Mouse (Mus musculus) forelimb bud, embryonic 11.5 days (tissue): ENCODE data around the gene Gdpgp1.

Experiments
- DNase-seq: peaks from one replicate; pipeline ENCODE4 v3.0.0-alpha.2; 2012; ENCODE audit warnings: low read depth, low spot score

The Gdpgp1 gene

DNA sequence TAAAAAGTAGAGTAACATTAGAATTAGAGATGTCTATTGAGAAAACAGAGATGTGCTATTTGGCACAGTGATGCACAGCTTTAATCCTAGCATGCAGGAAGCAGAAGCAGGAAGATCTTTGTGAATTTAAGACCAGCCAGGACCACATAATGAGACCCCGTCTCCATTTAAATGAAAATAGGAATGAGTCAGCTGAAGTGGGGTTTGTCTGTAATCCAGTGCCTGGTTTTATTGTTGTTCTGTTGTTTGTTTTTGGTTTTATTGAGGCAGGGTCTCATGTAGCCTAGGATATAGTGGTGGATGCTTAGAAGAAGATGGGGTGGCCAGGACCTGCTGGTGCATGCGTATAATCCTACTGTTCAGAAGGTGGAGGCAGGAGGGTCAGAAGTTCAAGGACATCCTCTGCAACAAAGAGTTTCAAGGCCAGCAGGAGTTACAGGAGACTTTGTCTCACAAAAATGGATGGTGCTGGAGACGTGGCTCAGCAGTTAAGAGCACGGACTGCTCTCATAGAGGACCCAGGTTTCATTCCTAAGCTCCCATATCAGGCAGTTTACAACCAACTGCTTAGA, 11.4 kb upstream of the Gdpgp1 start:
- no peak for DNase-seq

DNA sequence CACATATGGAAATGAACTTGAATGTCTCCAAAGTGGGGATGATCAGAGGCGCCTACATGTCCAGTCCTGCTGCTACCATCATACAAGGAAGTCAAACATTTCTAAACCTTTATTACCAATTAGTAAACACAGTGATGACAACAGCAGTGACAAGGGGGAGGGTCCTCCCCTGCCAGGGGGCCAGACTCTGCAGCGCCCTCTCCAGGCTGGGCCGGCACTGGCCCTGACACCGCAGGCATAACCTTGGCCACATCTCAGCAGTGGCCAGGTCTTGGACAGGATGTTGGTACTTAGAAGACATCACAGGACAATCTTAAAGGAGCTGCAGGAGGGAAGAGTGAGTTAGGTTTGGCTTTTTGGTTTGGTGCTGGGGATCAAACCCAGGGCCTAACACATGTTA, 5.6 kb upstream of the Gdpgp1 start:
- DNase-seq = no peak

DNA sequence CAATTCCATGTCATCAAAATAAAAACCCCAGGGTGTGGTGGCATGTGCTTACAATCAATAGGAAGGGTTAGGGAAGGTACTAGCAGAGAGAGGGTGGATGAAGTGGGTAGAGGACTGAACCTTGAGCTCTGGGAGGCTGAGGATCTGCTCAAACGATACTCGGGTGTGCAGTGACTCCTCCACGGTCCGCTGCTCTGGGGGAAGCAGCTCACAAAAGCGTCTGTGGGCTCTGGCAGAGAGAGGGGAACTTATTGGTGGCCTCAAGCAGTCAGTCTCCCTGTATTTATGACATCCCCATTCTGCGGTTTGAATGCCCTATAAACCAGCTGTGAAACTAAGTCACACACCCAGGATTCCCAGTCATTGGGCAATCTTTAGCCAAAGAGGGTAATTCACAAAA, 2.5 kb upstream of the Gdpgp1 start:
- DNase-seq = no peak

- DNase-seq = no peak
Measured at GRCm38 (mm10) chr7:80231971-80232488, 635 bp upstream of the Gdpgp1 start.

DNA sequence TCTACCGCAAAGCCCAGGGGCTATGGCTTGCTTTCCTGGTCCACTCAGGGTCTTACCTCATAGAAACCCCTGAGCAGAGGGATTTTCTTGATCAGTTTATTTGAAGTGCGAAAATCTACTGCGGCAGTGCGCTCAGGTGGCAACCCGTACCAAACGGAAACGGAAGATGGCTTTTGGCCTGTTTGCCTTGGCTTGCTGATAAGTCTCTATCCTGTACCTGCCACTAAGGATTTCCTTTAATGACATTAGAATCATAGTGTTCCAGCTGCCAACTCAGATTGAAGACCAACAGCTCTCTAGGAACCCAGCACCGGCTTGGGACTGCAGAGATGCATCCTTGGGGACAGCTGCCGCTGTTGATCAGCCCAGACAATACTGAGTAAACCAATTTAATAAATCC, 1.1 kb downstream of the Gdpgp1 start:
- no peak for DNase-seq

GRCm38 (mm10) chr7:80238542-80238941, 5.9 kb downstream of the Gdpgp1 start:
- no peak for DNase-seq

GRCm38 (mm10) chr7:80241661-80242060, 9.0 kb downstream of the Gdpgp1 start:
- DNase-seq = no peak

- no peak for DNase-seq
Measured at GRCm38 (mm10) chr7:80244851-80245250, 12.2 kb downstream of the Gdpgp1 start.

DNA sequence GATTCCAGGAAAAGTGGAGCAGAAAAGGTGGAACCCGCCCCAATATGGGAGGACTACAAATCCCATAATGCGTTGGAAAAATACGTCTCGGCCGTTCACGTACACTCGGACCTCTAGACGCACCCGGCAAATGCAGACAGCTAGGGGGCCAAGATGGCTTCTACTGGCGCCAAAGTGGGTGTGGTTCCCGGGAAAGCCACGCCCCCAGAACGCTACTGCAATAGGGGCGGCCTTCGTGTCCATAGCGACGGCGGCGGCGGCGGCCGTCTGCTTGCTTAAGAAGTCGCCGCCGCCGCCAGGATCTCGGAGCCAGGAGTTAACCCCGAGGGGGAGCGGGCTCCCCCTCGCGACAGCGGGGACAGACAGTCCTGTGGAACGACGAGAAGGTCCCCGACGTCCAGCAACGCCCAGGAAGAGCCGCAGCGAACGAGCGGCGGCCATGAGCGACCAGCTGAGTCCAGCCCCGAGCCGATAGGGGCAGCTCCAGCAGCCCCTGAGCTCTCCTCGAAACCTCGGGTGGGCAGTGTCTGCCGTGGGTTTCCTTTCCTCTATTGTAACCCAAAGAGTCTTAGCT, 13.6 kb downstream of the Gdpgp1 start, which contains the start of gene Ttll13:
Ttll13 (plus strand) TSS at position 229 of the 574 bp plus-strand sequence.
- peak; percentile 98 for DNase-seq

DNA sequence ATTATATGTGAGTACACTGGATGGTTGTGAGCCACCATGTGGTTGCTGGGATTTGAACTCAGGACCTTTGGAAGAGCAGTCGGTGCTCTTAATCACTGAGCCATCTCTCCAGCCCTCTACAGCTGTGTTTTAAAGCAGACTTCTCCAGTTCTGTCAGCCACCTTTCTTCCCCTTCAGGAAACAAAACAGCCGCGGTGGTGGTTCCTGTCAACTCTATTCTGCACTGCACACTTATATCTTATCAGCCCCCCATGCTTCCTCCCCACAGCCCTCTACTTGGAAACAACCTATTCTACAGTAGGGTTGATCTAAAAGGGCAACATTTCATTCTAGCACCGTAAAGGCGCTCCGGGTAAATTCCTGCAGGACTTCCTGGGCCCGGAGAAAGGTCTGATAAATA, 14.2 kb downstream of the Gdpgp1 start:
- DNase-seq = no peak

GRCm38 (mm10) chr7:80252437-80252836, 19.8 kb downstream of the Gdpgp1 start:
- DNase-seq = no peak

GRCm38 (mm10) chr7:80252886-80253285, 20.2 kb downstream of the Gdpgp1 start:
- no peak for DNase-seq

DNA sequence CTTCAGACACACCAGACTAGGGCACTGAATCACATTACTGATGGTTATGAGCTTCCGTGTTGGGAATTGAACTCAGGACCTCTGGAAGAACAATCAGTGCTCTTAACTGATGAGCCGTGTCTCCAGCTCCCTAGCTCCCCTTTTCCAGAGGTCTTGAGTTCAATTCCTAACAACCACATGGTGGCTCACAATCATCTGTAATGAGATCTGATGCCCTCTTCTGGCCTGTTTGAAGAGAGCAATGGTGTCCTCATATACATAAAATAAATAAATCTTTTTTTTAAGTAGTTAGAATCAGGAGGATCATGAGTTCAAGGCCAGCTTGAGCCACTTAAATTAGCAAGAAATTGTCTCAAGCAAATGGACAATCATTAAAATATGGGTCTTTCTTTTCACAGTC, 23.3 kb downstream of the Gdpgp1 start:
- DNase-seq = no peak

DNA sequence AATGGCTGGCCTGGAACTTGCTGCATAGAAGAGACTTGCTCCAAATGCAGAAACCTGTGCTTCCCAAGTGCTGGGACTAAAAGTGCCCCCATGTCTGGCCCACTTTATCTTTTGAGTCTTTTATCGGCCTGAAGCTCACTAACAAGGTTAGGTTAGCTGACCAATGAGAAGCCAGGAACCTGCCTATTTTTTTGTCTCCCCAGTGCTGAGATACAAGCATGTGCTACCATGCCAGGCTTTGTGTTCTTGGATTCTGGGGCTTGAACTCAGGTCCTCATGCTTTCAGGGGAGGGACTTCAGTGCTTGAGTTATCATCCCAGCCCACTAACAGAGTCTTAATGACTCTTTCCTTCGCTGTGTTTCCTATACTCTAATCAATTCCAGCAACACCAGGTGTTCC, 25.0 kb downstream of the Gdpgp1 start:
- DNase-seq = no peak

- peak; percentile 81 for DNase-seq
Measured at GRCm38 (mm10) chr7:80260625-80261371, 28.1 kb downstream of the Gdpgp1 start, which contains the start of gene Ngrn. Gene Ngrn (plus strand): TSS chr7:80261215.

GRCm38 (mm10) chr7:80261372-80261990, 28.8 kb downstream of the Gdpgp1 start:
- peak; percentile 28 for DNase-seq

GRCm38 (mm10) chr7:80264606-80265005, 31.9 kb downstream of the Gdpgp1 start:
- DNase-seq = no peak

- DNase-seq = no peak
Measured at GRCm38 (mm10) chr7:80267764-80268163, 35.1 kb downstream of the Gdpgp1 start.

- DNase-seq = peak; percentile 91
Measured at GRCm38 (mm10) chr7:80268897-80269750, 36.5 kb downstream of the Gdpgp1 start, which contains the start of gene Vps33b. Gene Vps33b (plus strand): TSS chr7:80269649.

DNA sequence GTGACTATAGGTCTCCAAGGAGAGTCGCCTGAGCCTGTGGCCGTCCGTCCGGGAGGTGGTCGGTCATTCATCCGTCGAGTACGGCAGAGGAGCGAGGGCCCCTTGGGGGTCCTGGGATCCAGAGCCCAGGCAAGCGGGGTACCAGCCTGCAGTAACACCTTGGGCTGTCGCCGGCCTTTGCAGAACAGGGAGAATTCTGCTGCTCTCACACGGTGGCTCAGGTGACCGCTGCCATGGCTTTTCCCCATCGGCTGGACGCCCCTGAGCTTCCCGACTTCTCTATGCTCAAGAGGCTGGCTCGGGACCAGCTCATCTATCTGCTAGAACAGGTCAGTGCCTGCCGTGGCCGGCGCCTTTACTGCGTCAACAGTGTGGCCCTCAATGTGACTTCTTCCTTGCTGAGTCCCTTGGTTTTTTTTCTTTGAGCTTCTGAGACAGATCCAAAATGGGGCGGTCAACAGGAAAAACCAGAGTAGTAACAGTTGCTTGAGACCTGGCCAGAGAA, 37.1 kb downstream of the Gdpgp1 start:
- no peak for DNase-seq

GRCm38 (mm10) chr7:80273456-80273855, 40.8 kb downstream of the Gdpgp1 start:
- DNase-seq = no peak
